ENCODE assay signal across 8 mouse cellular contexts in the genomic region with DNA sequence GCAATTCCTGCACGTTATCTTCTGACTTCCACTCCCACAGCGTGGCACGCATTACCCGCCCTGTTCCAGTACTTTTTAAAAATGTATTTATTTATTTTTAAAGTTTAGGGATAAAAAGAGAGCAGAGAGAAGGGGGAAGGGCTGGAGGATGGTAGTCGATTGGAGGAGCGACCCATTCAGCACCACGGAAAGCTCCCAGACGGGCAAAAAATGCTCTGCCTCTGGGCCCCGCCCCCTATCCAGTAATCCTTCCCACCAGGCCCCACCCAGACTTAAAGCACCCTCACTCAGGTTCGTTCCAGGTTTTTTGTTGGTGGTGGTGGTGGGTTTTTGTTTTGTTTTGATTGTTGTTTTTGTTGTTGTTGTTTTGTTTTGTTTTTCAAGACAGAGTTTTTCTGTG. TPM values are rescaled to one million over a fixed set of nuclear protein-coding genes. Genes with fewer than 3 reads are reported as not detected.
DNase-seq lines count a peak whose midpoint lies in the region; ATAC-seq lines count a peak whose summit lies in the region.

No protein-coding gene starts in this region.

- no peak for ATAC-seq in megakaryocyte, adult 5-6 weeks (ENCODE audit: poor library complexity, severe bottlenecking)

- DNase-seq in gastrocnemius, postnatal 10 days = peak; percentile 57
- no peak for DNase-seq in gastrocnemius, postnatal 25 days
- peak; percentile 34 for DNase-seq in thymus, postnatal 0 days (ENCODE audit: low spot score)
- no peak for DNase-seq in thymus, postnatal 25 days
- peak; percentile 75 for DNase-seq in induced T-regulatory cell, adult 2 months (ENCODE audit: low read depth)
- peak; percentile 76 for DNase-seq in thymus, postnatal 4 days
- DNase-seq in frontal cortex, postnatal 25 days (ENCODE audit: low spot score in 2 of 2) = no peak

RNA-seq across cellular contexts. Expression of a gene that starts 11.1 kb away (rescaled TPM):
- total RNA-seq in gastrocnemius, postnatal 10 days (2021) = 1 to 10 TPM; 3.3 to 4.4 TPM
- total RNA-seq in gastrocnemius, postnatal 25 days (2021) = under 1 TPM; 0.72 to 0.95 TPM
- polyA plus RNA-seq in thymus, postnatal 0 days (2015; fragmentation: Nextera tagmentation; extraction: Ambion mirVana) = 1.3 and 2.8 TPM in 2 replicates
- 0.07 and 0.25 TPM in 2 replicates for total RNA-seq in megakaryocyte, adult 5-6 weeks (2015)
- total RNA-seq in megakaryocyte, adult 5-6 weeks (2017) = 0.08 TPM in 1 of 2 replicates, not detected in the other

RNA-seq across cellular contexts. Expression of a gene that starts 12.7 kb away (rescaled TPM):
- total RNA-seq in gastrocnemius, postnatal 10 days (2021) = under 1 TPM; 0.14 to 0.45 TPM
- under 1 TPM in 1 of 2 experiments, not detected in 1; 0.27 TPM for total RNA-seq in gastrocnemius, postnatal 25 days (2021)
- polyA plus RNA-seq in thymus, postnatal 0 days (2015; fragmentation: Nextera tagmentation; extraction: Ambion mirVana) = 20.2 and 20.3 TPM in 2 replicates
- 23.0 and 28.6 TPM in 2 replicates for total RNA-seq in megakaryocyte, adult 5-6 weeks (2015)
- total RNA-seq in megakaryocyte, adult 5-6 weeks (2017) = 13.3 and 17.2 TPM in 2 replicates

RNA-seq across cellular contexts. Expression of a gene that starts 14.6 kb away (rescaled TPM):
- total RNA-seq in gastrocnemius, postnatal 10 days (2021) = under 1 TPM; 0.66 to 0.72 TPM
- total RNA-seq in gastrocnemius, postnatal 25 days (2021) = not detected
- polyA plus RNA-seq in thymus, postnatal 0 days (2015; fragmentation: Nextera tagmentation; extraction: Ambion mirVana) = 110 and 139 TPM in 2 replicates
- total RNA-seq in megakaryocyte, adult 5-6 weeks (2015) = 45.8 and 47.6 TPM in 2 replicates
- total RNA-seq in megakaryocyte, adult 5-6 weeks (2017) = 13.3 and 18.5 TPM in 2 replicates

RNA-seq across cellular contexts. Expression of a gene that starts 20.7 kb away (rescaled TPM):
- 10 to 100 TPM; 11.9 to 22.2 TPM for total RNA-seq in gastrocnemius, postnatal 10 days (2021)
- total RNA-seq in gastrocnemius, postnatal 25 days (2021) = 1 to 10 TPM; 5.8 to 6.5 TPM
- polyA plus RNA-seq in thymus, postnatal 0 days (2015; fragmentation: Nextera tagmentation; extraction: Ambion mirVana) = 112 and 116 TPM in 2 replicates
- total RNA-seq in megakaryocyte, adult 5-6 weeks (2015) = 2,723 and 2,838 TPM in 2 replicates
- total RNA-seq in megakaryocyte, adult 5-6 weeks (2017) = 1,463 and 1,715 TPM in 2 replicates

RNA-seq across cellular contexts. Expression of a gene that starts 23.3 kb away (rescaled TPM):
- total RNA-seq in gastrocnemius, postnatal 10 days (2021) = not detected
- not detected for total RNA-seq in gastrocnemius, postnatal 25 days (2021)
- 0.10 and 0.17 TPM in 2 replicates for polyA plus RNA-seq in thymus, postnatal 0 days (2015; fragmentation: Nextera tagmentation; extraction: Ambion mirVana)
- total RNA-seq in megakaryocyte, adult 5-6 weeks (2015) = not detected in 2 replicates
- total RNA-seq in megakaryocyte, adult 5-6 weeks (2017) = 0.07 TPM in 1 of 2 replicates, not detected in the other

Comparison
In these comparisons a context has a peak if more than half of its experiments do, and no peak if none do; other contexts are left out.
1. DNase-seq: peak in gastrocnemius, postnatal 10 days (single experiment), thymus, postnatal 0 days (single experiment), induced T-regulatory cell, adult 2 months (single experiment) and thymus, postnatal 4 days (single experiment); none in gastrocnemius, postnatal 25 days (single experiment), thymus, postnatal 25 days (single experiment) and frontal cortex, postnatal 25 days (0 of 2).
2. RNA of a gene that starts 12.7 kb away (total RNA-seq): 13.3 to 28.6 TPM in megakaryocyte, adult 5-6 weeks; 0.14 to 0.45 TPM in gastrocnemius, postnatal 10 days and 0.27 TPM in gastrocnemius, postnatal 25 days; every median in the first group is over 4 times any median in the second.
3. RNA of a gene that starts 14.6 kb away (total RNA-seq): 13.3 to 47.6 TPM in megakaryocyte, adult 5-6 weeks; 0.66 to 0.72 TPM in gastrocnemius, postnatal 10 days and not detected in gastrocnemius, postnatal 25 days; every median in the first group is over 4 times any median in the second.